Mouse (Mus musculus) adrenal gland, adult 18-20 months (tissue): ENCODE measurements at regions not wholly inside any gene's neighbourhood (a gene's known extent, or its start where the extent isn't known, plus 50 kb on each side); places are given as distances from the start of the nearest gene placed in this dataset.
A peak's percentile ranks its signal among the peaks of the same experiment; 100 is the strongest.
"Not testable (repeated sequence)": the region's sequence is repeated elsewhere in the genome, so short reads cannot be mapped to it uniquely, and the experiment has no call there.

Source experiments
- DNase-seq, 2 experiments: peaks; one replicate each; pipeline ENCODE4 v3.0.0; 2021 to 2022; ENCODE audit warnings: low spot score in 2 of 2

DNA sequence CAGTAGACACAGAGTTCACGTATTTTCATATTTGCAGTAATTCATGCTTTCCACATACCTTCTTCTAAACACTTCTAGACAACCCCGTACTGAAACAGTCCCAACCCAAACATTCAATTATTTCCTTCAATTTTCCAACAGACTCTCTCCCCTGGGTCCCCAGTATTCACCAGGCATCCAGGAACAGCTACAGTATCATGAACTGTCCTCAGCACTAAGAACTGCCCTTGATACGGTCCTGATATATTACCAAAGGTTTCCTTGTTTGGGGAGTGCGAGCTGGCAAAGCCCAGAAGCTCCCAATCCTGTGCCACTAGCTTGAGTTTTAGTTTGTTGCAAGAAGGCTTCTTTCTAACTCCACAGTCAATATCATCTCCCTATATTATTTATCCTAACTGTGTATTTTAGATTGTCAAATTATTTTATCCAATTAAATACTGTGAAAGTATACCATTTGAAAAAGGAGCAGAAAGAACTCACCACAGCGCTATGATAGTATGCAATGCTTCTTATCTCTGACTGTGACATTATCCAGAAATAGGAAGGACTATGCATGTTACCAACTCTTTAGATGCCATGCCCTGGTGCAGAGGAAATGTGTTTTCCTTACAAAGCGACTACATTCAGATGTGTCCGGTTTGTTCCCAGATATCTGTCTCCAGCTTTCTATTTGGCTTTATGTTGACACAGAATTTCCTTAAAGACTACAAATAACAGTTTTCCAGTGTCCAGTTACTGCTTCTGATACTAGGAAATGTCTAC is 754.6 kb upstream of the Intu start:
- no peak for DNase-seq

DNA sequence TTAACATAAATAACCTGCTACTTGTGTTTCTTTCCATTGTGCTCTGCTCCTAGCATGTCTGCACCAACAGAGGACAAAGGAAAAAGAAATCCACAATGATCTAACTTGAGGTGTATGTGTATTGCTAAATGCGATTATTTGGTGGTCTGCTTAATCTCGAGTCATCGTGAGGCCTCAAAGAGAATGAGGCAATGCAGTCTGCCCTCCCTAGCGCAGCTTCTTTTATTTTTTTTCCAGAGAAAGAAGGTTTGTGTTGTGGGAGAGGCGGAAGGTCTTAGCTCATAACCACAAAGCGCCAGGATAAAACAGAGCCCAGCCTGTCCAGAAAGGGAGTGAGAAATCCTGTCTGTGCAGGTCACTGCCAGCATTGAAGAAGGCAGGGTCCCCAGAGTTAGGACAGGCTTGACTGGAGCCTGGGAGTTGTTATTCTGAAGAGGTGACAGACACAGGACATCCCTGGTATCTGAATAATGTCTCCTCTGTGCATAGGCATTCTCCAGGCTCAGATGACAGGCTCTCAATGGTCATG is 751.3 kb upstream of the Intu start:
- DNase-seq = no peak

DNA sequence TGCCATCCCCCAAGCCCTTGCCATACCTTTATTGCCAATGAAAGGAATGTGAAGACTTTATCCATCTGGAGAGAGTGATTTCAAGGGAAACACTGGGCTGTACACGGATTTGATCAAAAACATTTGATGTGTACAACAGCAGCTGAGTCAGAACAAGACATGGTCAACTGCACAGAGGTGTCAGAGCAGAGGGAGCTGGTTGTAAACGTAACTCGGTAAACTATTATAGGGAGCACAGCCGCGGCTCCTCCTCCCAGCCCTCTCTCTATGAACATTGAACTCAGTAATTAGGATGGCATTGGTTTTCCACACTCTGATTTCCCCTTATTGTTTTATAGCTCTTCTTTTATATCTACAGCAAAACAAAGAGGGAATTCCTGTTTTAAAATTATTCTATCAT is 750.8 kb upstream of the Intu start:
- no peak for DNase-seq

DNA sequence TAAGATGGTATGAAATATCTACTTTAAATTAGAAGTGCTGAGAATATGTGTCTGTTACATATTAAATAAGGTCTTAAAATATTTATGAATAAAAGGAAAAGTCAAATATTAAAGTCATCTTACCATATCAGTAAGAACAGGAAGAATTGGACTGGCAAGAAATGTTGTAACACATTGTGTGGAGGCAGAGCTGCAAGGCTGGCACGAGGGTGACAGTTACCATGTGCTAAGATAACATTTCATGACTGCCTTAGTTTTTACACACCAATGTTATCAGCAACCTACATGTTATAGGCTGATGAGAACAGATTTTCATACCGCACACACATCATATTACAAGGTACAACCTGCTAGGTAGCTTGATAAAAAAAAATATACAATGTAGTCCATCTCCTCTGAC is 746.2 kb upstream of the Intu start:
- no peak for DNase-seq

DNA sequence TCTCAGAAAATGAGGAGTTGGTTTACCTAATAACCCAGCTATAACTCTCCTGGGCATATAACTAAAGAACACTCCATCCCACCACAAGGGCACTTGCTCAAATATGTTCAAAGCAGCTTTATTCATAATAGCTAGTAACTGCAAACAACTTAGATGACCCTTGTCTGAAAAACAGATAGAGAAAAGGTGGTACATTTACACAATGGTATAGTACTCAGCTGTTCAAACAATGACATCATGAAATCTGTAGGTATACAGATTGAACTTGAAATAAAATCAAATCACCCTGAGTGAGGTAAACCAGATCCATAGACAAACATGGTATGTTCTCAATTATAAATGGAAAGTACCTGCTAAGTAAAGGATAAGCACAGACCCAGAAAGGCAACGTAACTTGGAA is 721.5 kb upstream of the Intu start:
- DNase-seq = no peak

DNA sequence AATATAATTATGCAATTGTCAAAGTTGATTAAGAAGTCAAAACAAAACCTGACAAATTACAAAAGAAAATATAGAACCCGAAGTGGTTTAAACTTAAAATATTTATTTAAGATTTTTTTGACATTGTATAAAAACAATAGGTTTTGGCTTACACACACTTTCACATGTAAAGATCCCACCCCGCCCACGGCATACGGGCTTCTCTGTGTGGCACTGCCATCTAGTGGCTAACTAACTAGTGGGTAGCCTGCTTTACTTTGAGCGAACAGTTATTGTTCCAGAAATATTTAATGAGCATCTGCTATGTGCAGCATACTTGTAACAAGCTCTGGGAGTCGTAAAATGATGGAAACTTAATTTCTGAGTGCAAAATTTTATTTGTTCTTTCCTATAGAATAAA is 716.3 kb upstream of the Intu start:
- DNase-seq = peak; percentile 41 to 49

DNA sequence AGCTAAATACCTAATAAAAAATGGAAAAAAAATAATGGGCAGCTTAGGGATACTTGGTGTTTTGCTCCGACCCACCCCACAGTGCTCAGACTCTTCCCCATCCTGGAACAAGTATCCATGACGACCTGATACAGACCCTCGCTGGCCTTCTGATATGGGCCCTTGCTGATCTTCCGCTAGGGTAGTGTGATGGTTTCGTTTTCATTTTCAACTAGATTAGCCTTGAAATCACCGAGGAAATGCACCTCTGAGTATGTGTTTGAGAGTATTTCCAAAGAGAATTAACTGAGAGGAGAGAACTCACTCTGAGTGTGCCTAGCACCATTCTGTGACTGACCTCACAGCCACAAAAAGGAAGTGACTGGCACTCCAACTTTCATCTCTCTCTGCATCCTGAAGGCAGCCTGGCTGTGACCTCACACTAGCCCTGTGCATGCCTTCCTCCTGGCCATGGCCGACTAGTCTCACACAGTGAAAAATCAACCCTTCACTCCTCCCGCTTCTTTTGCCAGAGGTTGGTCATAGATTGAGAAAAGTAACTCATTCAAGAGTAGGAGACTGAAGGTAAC is 700.5 kb upstream of the Intu start:
- DNase-seq = no peak

DNA sequence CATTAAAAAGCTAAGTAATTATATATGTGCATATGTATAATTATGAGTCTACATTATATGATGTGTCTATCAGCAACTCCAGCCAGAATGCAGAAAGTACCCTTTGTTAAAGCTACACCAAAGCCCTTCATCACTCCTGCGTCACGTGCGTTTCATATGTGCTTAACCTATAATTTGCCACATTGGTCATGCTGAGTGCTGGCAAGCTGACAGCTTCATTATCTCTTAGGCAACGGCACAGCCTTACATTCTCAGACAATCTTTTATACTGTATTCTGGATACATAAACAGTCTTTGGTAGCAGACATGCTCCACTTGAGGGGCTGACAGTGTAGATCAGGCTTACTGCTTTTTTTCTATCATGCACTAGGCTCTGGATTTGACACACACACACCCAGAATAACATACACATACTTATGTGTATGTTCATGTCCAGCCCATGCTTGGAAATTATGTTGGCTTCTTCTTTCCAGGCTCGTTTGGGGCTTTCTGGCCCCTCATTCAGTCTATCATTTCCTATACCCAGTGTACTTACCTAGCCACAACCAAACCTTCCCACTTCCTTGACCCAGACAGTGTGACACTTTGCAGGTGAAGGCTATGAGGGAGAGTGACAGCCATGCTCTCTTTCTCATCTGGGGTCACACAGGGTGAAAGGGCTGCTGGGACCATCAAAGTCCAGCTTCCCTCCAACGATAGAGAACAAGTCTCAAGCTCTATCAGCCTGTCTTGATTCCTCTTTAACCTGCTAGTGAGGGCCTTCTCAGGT is 692.5 kb upstream of the Intu start:
- no peak for DNase-seq

DNA sequence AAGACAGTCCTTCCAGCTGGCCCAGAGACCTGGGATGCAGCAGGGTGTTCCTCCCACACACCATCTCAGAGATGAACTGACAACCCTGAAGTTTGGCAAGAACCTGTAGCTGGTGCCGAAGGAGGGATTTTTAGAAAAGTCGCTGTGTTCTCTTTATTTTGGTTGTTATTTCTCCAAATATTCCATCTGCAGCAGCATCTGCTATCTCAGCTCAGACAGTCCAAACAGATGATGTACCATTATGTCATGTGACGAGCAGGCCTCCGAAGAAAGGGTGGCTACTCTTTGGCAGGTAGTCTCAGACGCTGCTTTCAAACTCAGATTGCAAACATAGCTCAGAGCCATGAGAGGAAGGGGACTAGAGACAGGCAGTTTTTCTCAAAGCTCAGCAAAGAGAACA is 690.1 kb upstream of the Intu start:
- no peak for DNase-seq

DNA sequence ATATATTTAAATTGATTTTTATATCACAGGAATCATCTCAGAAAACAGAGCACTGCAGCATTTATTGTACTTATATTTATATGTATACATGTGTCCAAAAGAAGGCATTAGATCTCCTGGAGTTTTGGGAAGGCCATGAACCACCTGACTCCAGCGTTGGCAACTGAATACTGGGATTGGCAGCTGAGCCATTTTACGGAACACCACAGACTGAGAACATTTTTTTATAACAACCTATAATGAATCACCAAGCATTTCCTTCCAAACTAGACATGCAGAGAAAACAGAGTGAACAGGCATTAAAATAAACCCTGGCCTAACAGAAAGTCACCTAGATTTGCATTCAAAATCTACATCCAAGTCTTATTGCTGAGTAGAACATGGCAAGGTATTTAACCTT is 686.0 kb upstream of the Intu start:
- no peak for DNase-seq

DNA sequence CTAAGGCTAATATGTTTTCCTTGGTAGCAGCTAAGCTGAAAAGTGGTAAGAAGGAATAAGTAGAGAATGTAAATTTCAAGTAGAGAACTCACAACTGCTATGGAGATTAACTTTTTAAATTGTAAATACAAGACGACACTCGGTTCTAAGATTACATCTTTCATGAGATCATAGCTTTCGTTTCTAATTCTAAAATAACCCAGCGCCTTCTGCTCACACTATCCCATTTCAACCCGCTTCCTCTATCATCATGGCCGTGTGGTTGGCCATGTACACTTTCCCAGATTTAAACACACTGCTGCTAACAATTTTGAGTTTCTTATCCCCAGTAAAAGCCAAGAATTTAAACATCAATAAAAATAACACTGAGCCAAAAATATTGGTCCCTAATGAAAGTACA is 682.3 kb upstream of the Intu start:
- no peak for DNase-seq

DNA sequence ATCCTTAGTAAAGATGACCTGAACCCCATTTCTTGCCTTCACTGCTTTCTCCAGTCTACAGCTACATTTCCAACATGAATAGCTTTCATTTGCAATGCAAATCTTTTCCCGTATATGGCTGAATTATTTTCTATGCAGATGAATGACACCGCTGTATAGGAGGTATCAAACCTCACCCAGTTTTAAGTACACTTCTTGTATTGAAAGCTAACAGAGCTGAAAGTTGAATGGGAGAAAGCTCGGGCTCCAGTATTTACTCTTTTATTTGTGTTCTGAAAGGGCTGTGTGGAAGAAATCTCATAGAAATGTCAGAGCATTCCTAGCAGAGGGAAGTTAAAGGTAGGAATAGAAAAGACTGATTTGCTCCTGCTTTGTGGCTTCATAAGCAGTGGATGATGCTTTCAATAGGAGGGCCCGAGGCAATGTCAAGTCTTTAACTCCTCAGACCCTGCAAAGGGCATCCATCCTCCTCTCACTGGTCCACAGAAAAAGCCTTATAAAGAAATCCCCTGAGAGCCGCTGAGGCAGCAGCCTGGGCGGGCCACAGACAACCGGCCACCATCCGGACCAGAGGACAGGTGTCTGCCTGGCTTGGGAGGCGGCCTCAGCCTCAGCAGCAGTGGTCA is 673.8 kb upstream of the Intu start:
- no peak for DNase-seq

DNA sequence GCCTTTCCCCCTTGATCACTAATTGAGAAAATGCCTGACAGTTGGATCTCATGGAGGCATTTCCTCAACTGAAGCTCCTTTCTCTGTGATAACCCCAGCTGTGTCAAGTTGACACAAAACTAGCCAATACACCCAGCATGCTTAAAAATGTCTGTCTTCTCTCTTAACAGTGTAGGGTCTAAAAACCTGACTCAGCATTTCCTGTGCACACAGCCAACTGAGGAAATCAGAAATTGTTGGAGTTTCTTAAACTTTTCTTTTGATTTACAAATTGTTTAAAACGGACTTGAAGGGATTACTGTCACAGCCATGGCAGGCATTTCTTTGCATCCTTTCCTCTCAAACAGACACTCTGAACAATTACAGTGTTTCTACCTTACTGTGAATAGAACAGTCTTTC is 655.0 kb upstream of the Intu start:
- DNase-seq = not testable (repeated sequence)

DNA sequence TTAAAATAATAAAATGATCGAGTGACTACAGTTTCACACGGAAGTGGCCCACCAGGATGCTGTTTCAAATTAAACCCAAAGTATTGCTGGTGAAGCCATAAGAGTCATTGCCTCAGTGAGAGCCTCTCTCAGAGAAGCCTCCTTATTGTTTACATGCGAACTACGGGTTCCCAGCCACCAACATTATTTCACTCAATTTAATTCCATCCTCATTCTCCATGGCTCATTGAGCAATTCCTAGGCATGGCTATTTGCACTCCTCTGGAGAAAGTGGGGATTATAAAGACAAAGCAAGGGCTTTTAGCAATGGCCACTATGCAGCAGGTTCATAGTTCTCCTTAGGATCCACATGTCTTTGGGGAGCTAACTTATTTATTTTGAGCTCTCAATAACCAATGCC is 646.7 kb upstream of the Intu start:
- no peak for DNase-seq

DNA sequence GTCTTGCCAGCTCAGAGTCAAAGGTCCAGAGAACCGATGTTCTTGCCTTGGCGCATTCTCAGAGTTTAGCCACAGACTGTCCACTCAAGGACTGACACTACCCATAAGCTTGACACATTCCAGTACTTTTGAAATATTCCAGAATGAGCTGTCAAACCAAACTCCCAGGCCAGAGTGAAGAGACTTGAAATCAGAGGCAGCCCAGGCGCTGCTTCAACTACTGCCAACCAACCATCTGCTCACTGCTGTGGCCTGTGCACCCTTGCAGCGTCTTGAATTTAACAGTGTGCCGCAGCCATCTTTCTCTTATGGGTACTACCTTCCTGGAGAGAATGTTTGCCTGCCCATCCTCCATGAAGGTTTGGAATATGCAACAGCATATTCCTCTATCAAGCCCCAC is 642.7 kb upstream of the Intu start:
- no peak for DNase-seq

DNA sequence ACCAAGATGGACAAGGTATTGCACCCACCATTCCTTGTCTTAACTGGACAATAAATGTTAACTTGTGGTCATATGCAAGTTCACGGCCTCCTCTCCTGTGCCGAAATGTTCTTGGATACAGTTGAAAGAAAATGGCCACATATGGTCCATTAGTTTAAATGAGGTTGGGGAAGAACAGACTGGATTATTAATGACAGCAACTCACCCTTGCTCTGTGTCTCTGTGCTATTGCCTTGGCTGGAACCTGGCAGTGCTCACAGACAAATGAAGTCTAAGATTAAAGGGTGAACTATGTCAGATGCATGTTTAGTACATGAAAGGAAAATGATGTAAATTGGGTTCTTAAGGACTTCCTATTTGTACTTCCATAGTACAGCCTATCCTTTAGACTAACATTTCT is 641.9 kb upstream of the Intu start:
- no peak for DNase-seq

DNA sequence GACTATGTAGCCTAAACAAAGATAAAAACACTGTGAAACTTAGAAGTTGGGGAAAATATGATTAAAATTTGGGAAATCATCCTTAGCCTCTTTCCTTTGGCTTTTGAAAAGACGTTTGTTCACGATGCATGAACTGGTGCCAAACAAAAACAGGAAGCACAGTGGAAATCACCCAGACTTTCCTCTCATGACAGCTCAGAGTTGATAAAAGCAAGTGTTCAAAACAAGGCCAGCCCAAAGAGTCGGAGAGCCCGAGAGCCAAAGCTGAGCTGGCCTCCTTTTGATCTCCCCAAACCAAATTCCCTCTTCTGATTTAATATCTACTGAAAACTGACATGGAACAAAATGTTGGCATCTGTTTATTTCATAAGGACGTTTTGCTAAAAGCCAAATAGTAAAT is 632.1 kb upstream of the Intu start:
- no peak for DNase-seq

DNA sequence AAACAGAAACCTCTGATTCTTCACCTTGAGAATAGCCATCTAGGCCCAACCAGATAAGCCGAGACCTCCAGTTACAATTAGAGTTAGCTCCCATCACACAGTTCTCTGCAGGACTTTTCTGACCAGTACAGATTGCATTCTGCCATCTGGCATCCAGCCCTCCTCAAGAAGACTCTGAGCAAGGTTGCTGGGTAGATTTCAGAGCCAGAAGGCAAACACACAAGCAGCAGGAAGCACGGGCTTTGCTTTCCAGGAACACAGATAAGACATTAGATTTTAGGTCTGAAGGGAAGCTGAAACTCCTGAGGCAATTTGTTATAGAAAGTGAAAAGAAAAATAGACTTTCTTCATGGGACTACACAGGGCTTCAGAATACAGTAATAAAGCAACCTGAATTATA is 630.9 kb upstream of the Intu start:
- no peak for DNase-seq

DNA sequence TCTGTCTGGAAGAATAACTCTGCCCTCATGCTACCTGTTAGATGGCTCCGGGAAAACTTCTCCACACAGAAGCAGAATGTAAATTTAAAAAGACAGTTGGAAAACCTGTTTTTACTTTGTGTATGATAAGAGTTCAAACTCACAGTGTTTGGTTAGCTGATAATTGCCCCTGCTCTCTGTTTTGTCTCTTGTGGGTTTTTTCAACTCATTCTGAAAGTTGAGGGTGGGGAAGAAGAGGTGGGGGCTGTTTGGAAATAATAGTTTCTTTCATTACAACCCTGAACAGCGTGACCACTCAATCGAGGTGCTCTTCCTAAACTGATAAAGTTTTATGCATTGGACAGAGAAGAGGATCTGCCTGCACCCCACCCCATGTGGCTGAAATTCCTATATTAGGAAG is 626.7 kb upstream of the Intu start:
- DNase-seq = no peak

DNA sequence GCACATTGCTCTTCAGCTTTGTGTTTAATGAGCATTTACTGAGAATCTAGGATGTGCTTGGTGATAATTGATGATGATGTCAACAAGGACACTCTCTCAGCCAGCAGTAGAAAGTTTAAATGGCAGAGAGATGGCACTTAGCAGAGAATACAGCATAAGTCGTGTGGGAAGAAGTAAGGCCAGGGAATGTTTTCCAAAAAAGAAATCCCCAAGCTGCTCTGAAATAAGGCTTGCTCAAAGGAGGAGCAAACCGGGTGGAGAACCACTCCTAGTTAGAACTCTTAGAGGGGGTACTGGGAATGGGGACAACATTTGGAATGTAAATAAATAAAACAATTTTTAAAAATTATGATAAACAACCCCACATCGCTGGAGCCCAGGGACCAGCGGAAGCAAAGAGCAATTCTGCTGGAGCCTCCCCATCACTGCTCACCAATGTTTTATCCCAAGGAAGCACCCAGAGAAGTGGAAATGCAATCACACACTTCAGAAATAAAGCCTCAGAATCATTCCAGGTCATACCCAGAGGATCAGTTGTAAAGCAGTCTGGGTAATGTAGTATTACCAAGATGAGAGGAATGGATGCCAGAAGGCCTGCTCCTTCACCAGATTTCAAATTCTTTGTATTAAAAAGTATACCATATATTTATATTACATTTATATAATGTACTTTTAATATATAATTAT is 622.3 kb upstream of the Intu start:
- no peak for DNase-seq

DNA sequence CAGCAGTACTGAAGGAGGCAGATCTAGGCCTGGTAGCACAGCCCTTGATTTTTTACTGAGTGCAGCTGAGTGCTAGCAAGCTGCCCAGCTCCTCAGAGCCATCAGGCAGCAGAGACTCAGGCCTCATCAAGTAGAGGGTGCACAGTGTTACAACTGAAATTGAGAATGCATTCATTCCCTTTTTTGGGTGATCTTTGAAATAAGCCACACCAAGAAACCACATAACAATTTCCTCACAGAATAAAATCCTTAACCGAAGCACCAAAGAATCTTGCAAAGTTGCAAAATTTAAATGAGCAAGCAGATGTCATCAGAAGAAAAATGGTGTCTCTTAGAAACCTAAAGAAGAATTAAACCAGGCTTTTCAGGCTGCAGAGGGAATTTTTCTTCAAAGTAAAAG is 621.4 kb upstream of the Intu start:
- DNase-seq = no peak
